Mouse (Mus musculus) neutrophil, adult 5-6 weeks (primary cell): ENCODE data around the gene Olfr792. TPM values are rescaled to one million over a fixed set of nuclear protein-coding genes. Genes with fewer than 3 reads are reported as not detected.

Experiments
- ATAC-seq: fragments of 151-379, 151-347 bp; 2 replicates; pipeline ENCODE4 v1.8.0; 2017; ENCODE audit warnings: mild to moderate bottlenecking, moderate TSS enrichment; ENCODE audit not compliant: insufficient number of reproducible peaks, poor library complexity, low FRiP score, severe bottlenecking; ENCODE audit errors: extremely low read depth
- total RNA-seq: library from RNA; stranded (forward); fragments of 200-1000 nt; gene quantifications from 2 replicates; pipeline ENCODE4 v1.2.3, GENCODE M21; 2017

Olfr792 gene
- not detected in 2 replicates for total RNA-seq

DNA sequence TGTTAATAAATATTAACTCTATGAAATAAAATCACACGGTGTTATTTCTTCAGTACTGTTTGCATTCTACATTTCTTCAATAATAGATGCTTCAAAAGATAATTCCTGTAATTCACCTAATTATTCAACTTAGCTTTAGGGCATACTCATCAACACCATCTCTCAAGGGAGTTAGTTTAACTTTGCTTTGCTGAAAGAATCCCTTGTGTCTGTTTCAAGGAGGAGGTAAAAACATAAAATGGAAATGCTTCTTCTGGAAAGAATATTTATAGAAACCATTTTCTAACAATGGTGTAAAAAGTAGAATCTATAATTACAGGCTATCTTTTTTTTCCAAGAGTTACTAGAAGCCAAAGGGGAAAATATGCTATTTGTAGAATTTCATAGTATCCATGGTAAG, at the start of gene Olfr792:
Gene Olfr792, plus strand, starts transcription at position 301 of the 400 bp plus-strand sequence.
- no peak for ATAC-seq

DNA sequence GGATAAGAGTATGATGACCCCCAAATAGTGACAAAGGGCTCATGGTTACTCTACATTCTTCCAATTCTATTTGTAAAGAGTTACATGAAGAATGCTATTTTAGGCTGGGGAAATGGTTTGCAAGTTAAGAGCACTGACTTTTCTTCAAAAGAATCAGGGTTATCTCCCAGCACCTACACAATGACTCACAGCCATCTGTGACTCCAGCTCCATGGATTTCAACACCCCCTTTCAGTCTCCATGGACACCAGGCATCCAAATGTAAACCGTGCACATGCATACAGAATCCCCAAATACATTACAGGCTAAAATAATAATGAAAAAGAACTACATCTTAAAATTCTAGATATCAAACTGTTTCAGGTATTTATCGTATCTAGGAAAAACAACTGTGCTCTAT, 48.9 kb upstream of the Olfr792 start:
- no peak for ATAC-seq

DNA sequence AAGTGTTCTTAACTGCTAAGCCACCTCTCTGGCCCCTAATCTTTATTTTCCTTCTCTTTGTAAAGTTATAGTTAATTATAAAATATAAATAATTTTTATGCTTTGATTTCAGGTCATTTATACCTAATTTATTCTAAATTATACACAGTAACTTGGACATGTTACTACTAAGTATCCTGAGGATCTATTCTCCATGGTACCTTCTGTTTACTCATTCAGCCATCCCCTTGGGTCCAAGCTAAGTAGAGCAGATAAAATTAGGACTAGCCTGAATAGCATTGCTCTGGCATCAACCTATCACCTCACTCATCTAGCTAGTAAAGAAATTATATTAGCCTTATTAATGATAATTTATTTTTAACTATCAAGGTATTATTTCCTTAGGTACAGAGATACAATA, 40.8 kb upstream of the Olfr792 start, which contains the start of gene Olfr790:
Gene Olfr790, plus strand, starts transcription at position 301 of the 400 bp plus-strand sequence.
- ATAC-seq, result no peak

DNA sequence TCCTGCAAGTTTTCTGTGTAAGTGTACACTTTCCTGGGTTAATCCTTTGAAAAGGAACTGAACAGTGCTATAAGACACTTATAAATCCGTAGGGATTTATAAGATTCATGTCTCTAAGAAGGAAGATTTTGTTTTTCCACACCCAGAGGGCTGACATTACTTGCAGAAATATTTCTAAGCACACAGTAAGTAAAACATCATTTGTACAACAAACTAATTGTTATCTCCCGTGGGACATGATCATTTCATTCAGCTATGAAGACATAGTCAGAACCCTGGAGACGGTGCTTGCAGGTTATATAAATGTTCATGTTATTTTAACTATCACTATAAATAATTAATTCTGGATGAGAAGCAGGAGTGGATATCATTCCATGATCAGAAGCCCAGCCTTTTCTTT, 17.5 kb upstream of the Olfr792 start, which contains the start of gene Olfr791:
Gene Olfr791, plus strand, starts transcription at position 301 of the 400 bp plus-strand sequence.
- ATAC-seq, result no peak

DNA sequence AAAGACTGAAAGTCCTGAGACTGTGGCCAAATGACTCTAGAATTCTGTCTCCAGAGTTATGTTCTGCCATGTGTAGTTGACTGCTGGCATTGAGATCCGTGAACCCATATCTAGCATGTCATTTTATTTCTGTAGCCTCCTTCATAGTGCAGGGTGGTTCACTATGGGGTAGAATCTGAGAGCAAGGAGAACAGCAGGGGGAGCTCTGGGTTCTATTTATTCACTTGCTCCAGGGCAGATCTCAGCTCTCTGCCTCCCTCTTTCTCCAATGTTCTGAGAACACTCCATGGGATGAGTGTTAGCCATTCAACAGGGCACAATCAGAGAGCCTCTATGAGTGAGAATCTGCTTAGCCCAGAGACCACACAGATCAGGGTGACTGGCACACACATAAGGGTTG, 10.4 kb downstream of the Olfr792 start:
- ATAC-seq, result no peak

DNA sequence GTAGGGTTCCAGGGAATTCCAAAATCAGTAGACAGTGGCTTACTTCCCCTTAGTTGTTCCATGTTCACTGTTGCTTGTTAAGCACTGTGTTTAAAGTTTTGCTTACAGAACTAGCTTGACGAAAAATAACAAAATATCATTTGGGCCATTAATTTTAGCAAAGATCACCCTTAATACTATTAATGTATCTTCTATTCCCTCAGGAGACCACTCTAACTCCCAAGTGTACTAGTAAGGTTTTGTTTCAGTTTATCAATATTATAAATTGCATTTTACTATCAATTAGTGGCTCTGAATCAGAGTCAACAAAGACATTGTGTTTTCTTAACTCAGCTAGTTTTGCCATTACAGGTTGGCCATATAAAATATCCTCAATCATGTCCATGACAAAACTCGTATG, 28.4 kb downstream of the Olfr792 start, which contains the start of gene Olfr794:
Gene Olfr794, plus strand, starts transcription at position 301 of the 400 bp plus-strand sequence.
- ATAC-seq, result no peak

DNA sequence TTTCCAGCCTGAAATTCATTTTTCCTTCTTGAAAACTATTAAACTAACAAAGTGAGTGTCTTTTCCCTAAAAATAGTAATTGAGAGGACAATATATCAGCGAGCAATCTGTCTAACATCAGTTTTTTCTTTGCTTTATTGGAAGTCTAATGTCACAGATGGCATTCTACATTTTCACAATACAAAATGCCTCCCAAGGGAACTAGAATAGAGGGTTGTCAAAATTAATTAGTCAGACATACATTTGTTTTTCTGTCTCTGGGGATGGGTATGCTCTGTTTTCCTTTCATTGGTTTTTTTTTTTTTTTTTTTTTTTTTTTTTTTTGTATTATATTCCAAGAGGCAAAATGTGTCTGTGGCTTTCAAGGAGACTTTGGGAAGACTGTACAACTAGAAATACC, 38.1 kb downstream of the Olfr792 start:
- ATAC-seq, result no peak

Other genes with a start within 250 kb of the Olfr792 start
- not detected in 2 replicates for gene Olfr780, start 221.0 kb upstream of the Olfr792 start, total RNA-seq
- not detected in 2 replicates for gene Olfr781, start 210.3 kb upstream of the Olfr792 start, total RNA-seq
- not detected in 2 replicates for gene Olfr782, start 190.3 kb upstream of the Olfr792 start, total RNA-seq
- not detected in 2 replicates for gene Olfr784, start 155.1 kb upstream of the Olfr792 start, total RNA-seq
- gene Olfr785, start 133.7 kb upstream of the Olfr792 start, total RNA-seq, result not detected in 2 replicates
- gene Olfr786, start 111.9 kb upstream of the Olfr792 start, total RNA-seq, result not detected in 2 replicates
- gene Olfr787, start 77.3 kb upstream of the Olfr792 start, total RNA-seq, result not detected in 2 replicates
- not detected in 2 replicates for gene Olfr788, start 68.2 kb upstream of the Olfr792 start, total RNA-seq
- gene Olfr789, start 54.4 kb upstream of the Olfr792 start, total RNA-seq, result not detected in 2 replicates
- not detected in 2 replicates for gene Olfr790, start 40.7 kb upstream of the Olfr792 start, total RNA-seq
- gene Olfr791, start 17.4 kb upstream of the Olfr792 start, total RNA-seq, result not detected in 2 replicates
- gene Olfr794, start 28.5 kb downstream of the Olfr792 start, total RNA-seq, result 0.25 TPM in 1 of 2 replicates, not detected in the other
- not detected in 2 replicates for gene Olfr796, start 73.4 kb downstream of the Olfr792 start, total RNA-seq
- gene Olfr798, start 88.8 kb downstream of the Olfr792 start, total RNA-seq, result not detected in 2 replicates
- 0.81 TPM in 1 of 2 replicates, not detected in the other for gene Olfr799, start 98.3 kb downstream of the Olfr792 start, total RNA-seq
- gene Olfr800, start 118.5 kb downstream of the Olfr792 start, total RNA-seq, result not detected in 2 replicates
- gene Olfr801, start 134.7 kb downstream of the Olfr792 start, total RNA-seq, result 0.12 TPM in 1 of 2 replicates, not detected in the other
- gene Olfr802, start 149.0 kb downstream of the Olfr792 start, total RNA-seq, result not detected in 2 replicates
- 0.35 TPM in 1 of 2 replicates, not detected in the other for gene Olfr803, start 155.1 kb downstream of the Olfr792 start, total RNA-seq
- 0.12 TPM in 1 of 2 replicates, not detected in the other for gene Olfr804, start 164.0 kb downstream of the Olfr792 start, total RNA-seq
- not detected in 2 replicates for gene Olfr805, start 190.2 kb downstream of the Olfr792 start, total RNA-seq
- gene Olfr806, start 202.8 kb downstream of the Olfr792 start, total RNA-seq, result 0.23 TPM in 1 of 2 replicates, not detected in the other
- not detected in 2 replicates for gene Olfr807, start 218.6 kb downstream of the Olfr792 start, total RNA-seq
- not detected in 2 replicates for gene Olfr808, start 226.3 kb downstream of the Olfr792 start, total RNA-seq
- 0.35 TPM in 1 of 2 replicates, not detected in the other for gene Olfr809, start 235.5 kb downstream of the Olfr792 start, total RNA-seq